Mouse (Mus musculus) embryo, embryonic 11 days (tissue): ENCODE measurements around the gene Tek.
A peak's percentile ranks its signal among the peaks of the same experiment; 100 is the strongest.

Experiments used
- DNase-seq: peaks from one replicate; pipeline ENCODE4 v3.0.0-alpha.2; 2015

Tek gene

GRCm38 (mm10) chr4:94826891-94827290 is 87.8 kb downstream of the Tek start:
- no peak for DNase-seq

DNA sequence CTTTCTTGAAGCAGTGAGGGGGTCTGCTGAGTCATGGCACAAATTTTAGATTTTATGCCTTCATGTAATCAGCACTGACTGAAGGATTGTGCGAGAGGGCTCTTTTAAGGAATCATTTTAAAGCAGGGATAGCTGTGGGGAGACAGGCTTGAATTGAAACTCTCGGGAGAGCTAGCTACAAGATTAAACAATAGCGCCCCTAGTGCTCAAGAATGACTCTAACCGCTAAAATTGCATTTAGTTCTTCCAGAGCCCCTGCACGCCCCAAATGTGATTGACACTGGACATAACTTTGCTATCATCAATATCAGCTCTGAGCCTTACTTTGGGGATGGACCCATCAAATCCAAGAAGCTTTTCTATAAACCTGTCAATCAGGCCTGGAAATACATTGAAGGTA is 88.3 kb downstream of the Tek start:
- peak; percentile 67 for DNase-seq

DNA sequence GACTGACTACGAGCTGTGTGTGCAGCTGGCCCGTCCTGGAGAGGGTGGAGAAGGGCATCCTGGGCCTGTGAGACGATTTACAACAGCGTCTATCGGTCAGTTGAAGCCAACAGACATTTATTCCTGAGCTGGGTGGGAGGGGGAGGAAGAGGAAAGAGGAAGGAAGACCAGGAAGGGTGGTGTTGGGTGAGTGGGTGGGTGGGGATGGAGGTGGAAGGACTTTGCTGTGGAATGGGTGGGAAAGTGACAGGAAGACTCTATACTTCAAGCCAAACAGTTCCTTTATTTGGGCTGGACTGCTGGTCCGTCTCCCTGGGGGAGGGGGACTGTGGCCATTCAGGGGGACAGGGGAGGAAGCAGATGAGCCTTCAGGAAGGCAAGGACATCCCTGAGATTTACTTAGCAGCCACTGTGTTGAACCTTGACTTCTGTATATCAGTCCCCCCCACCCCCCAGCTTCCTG is 90.9 kb downstream of the Tek start:
- DNase-seq = peak; percentile 3

DNA sequence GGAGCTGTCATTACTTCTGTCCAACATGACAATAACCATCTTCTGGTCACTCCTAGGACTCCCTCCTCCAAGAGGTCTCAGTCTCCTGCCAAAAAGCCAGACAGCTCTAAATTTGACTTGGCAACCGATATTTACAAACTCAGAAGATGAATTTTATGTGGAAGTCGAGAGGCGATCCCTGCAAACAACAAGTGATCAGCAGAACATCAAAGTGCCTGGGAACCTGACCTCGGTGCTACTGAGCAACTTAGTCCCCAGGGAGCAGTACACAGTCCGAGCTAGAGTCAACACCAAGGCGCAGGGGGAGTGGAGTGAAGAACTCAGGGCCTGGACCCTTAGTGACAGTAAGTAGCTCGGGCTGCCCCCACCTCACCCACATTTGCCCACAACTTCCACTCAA is 98.0 kb downstream of the Tek start:
- DNase-seq = no peak

GRCm38 (mm10) chr4:94853301-94853700 is 114.2 kb downstream of the Tek start:
- no peak for DNase-seq

DNA sequence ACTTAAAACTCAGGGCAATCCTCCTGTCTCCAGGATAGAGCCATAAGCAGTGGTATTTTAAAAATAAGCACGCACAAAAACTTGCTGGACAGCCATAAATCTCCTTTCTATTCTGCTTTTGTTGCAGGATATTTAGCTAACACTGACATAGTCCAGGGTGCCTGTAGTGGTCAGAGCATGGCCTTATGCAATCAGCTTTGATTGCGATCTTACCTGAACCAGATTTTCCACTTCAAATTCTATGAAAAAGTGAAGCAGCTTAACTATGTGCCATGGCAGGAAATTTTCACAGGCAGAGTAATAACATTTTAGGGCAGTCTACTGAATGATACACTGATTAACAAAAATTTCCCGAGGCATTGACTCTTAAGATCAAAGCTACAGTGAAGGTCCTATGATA is 115.2 kb downstream of the Tek start:
- no peak for DNase-seq

- DNase-seq = no peak
Measured at GRCm38 (mm10) chr4:94855201-94855600, 116.1 kb downstream of the Tek start.

- DNase-seq = peak; percentile 69
Measured at GRCm38 (mm10) chr4:94900744-94901143, 161.7 kb downstream of the Tek start.

DNA sequence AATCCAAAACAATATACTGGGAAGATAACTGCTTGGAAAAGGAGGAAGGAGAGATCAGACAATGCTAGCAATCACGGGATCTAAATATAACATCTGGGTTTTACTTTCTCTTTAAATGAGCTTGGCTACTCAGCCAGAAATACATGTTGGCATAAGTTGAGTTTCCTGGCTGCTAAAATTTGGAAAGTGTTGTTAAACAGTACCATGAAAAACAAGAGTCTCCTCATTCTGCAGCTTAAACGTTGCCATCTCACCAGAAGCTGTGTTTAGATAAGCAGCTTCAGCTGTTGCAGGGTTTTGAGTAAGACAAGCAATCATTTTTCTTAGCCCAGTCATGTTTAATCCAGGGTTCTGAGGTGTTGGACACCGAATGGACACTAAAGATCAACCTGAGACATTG is 162.7 kb downstream of the Tek start:
- no peak for DNase-seq
